Mouse (Mus musculus) thymus, postnatal 36 days (tissue): Measurements from ENCODE around the gene Tfap2d.

Source experiments
- DNase-seq, 2 experiments: peaks; one replicate each; pipeline ENCODE4 v3.0.0; 2022; ENCODE audit warnings: mixed read lengths in 2 of 2

Gene Tfap2d

GRCm38 (mm10) chr1:19102631-19103030, at the start of gene Tfap2d:
Gene Tfap2d (plus strand): TSS chr1:19103022.
- DNase-seq = no peak

- DNase-seq = no peak
Observed at GRCm38 (mm10) chr1:19056300-19056699, 46.5 kb upstream of the Tfap2d start.

- DNase-seq = no peak
Observed at GRCm38 (mm10) chr1:19056861-19057260, 46.0 kb upstream of the Tfap2d start.

GRCm38 (mm10) chr1:19088078-19088477, 14.7 kb upstream of the Tfap2d start:
- no peak for DNase-seq

GRCm38 (mm10) chr1:19096921-19097320, 5.9 kb upstream of the Tfap2d start:
- no peak for DNase-seq

GRCm38 (mm10) chr1:19103316-19103715, 494 bp downstream of the Tfap2d start:
- no peak for DNase-seq

GRCm38 (mm10) chr1:19103776-19104142, 937 bp downstream of the Tfap2d start:
- DNase-seq = no peak

- DNase-seq = no peak
Observed at GRCm38 (mm10) chr1:19104143-19104857, 1.5 kb downstream of the Tfap2d start.

- DNase-seq = no peak
Observed at GRCm38 (mm10) chr1:19106401-19106800, 3.6 kb downstream of the Tfap2d start.

- no peak for DNase-seq
Observed at GRCm38 (mm10) chr1:19106841-19107800, 4.3 kb downstream of the Tfap2d start.

- DNase-seq = no peak
Observed at GRCm38 (mm10) chr1:19107801-19108200, 5.0 kb downstream of the Tfap2d start.

- DNase-seq = no peak
Observed at GRCm38 (mm10) chr1:19109711-19110110, 6.9 kb downstream of the Tfap2d start.

GRCm38 (mm10) chr1:19110211-19110610, 7.4 kb downstream of the Tfap2d start:
- DNase-seq = no peak

GRCm38 (mm10) chr1:19111020-19111419, 8.2 kb downstream of the Tfap2d start:
- DNase-seq = no peak

GRCm38 (mm10) chr1:19178742-19179397, 76.0 kb downstream of the Tfap2d start:
- no peak for DNase-seq

- DNase-seq = no peak
Observed at GRCm38 (mm10) chr1:19205649-19206048, 102.8 kb downstream of the Tfap2d start.

- no peak for DNase-seq
Observed at GRCm38 (mm10) chr1:19206194-19206593, 103.4 kb downstream of the Tfap2d start.

- no peak for DNase-seq
Observed at GRCm38 (mm10) chr1:19207611-19208010, 104.8 kb downstream of the Tfap2d start.

- DNase-seq = no peak
Observed at GRCm38 (mm10) chr1:19208641-19209358, 106.0 kb downstream of the Tfap2d start, which contains the start of gene Tfap2b. Gene Tfap2b (plus strand): TSS chr1:19208914.

- DNase-seq = no peak
Observed at GRCm38 (mm10) chr1:19209359-19209745, 106.5 kb downstream of the Tfap2d start.

GRCm38 (mm10) chr1:19209776-19210175, 107.0 kb downstream of the Tfap2d start:
- DNase-seq = no peak

GRCm38 (mm10) chr1:19210215-19211032, 107.6 kb downstream of the Tfap2d start:
- DNase-seq = no peak
